Mouse (Mus musculus) mesoderm, embryonic 11.5 days (tissue): ENCODE results near the gene Gm10024.
"Not testable (repeated sequence)": the region's sequence is repeated elsewhere in the genome, so short reads cannot be mapped to it uniquely, and the experiment has no call there.

Experiments used
- DNase-seq: peaks from one replicate; pipeline ENCODE4 v3.0.0-alpha.2; 2012; ENCODE audit warnings: low read depth, low spot score

Gene Gm10024

DNA sequence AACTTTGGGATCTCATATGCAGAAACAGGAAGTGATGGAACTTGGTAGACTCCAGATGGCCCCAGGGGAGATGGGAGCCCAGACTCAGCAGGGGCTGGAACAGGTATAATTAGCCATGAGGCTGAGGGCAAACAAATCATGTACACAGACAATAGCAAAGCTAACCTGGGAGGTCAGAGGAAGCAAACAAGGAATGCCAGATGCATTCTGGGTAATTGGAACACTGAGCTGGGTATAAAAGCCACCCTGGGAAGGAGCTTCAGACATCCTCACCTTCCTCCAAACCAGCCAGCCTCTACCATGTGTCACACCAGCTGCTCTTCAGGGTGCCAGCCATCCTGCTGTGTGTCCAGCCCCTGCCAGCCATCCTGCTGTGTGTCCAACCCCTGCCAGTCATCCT is at the start of gene Gm10024:
Gm10024 (plus strand) TSS at position 301 of the 400 bp plus-strand sequence.
- not testable (repeated sequence) for DNase-seq

DNA sequence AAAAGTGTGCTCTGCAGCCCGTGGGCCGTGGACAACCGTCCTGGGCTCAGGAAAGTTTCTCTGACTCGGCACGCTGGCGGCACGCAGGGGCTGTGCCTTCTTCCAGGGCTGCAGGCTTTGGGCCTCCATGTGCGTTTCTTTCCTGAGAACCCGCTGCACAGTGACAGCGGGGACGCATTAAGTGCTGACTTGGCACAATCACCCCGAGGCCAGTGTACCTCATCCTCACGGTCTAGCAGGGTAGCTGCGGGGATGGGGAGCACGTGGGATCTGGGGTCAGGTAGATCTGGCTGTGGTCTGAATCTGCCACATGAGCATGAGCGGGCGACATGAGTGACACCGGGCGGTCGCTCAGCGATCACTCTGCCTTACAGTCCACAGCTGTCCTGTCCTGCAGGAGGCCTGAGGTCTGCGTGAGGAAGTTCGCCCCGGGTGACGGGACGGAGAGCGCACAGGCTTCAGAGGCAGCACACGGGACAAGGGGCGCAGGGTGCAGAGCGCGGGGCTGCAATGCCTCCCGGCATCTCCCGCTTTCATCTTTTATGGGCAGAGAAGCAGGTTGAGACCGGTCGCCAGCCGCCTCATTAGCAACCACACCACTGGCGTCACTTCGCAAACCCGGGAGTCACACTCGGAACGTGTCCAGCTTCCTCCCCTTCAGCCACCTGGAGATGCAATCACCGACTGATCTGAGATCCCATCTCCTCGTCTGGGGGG is 47.1 kb upstream of the Gm10024 start:
- DNase-seq = no peak

DNA sequence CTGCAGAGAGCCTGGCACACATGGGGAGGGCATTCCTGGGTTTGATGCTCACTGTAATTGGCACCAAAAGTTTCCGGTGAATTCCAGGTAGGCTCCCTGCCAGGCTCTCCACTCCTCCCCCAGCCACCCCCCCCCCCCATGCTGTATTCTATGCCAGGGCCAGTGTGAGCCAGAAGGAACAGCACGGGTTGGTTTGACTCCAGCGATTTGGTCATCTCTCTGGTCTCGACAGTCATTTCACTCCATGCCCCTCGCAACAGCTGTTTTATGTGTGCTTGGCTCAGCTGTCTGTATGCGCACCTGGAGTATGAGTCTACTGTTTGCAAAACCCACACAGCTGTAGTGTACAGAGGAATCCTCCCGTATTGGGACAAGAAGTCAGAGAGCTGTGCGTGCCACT is 44.9 kb upstream of the Gm10024 start:
- no peak for DNase-seq

DNA sequence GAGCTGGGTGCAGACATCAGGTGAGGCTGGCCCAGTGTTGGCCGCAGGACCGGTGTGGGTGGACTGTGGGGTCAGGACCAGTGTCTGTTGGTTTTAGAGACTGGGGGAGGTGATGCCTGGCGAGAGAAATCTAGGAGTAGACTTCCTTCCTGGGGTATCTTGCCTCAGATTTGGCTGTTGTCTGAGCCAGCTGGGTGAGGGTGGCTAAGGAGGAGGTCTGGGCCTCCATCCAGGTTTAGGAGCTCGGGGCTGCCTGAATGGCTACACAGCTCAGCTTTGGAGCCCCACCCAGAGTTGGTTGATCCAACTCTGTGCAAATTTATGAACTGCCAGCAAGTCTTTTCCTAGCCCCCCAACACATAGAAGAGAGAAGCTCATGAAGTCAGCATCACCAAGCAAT is 43.9 kb upstream of the Gm10024 start:
- no peak for DNase-seq

GRCm38 (mm10) chr10:77670710-77671109 is 40.5 kb upstream of the Gm10024 start:
- no peak for DNase-seq

DNA sequence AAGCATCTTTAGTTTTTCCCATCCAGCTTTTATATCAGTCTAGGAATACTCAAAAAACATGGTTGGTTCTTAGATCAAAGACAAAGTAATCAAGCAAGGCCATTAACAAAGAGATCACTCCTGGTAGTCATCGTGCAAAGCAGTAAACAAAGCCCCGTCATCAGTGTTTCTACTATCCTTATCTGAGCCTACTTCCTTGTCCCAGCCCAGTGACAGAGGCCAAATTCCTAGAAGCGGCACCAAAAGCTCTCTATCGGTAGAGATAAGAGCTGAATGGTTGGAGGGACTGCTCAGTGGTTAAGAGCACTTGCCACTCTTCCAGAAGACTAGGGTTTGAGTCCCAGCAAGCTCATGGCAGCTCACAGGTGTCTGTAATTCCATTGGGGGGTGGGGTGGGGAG is 39.7 kb upstream of the Gm10024 start:
- no peak for DNase-seq

DNA sequence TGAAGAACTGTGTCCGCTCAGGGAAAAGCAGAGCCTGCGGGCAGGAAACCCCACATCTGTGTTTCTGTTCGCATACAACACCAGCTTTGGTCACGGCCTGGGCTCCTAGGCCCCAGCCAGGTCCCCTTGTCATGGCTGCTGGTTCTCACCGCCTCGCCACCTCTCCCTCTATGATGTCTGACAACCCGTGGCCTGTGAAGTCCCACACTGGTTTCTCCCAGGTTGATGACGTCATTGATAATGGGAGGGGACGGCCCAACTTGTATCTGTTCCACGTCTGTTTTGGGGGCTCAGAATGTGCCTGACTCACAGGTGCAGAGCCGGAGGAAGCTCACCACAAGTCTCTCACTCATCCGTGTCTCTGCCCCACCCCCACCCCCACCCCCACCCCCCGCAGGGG is 37.5 kb upstream of the Gm10024 start:
- no peak for DNase-seq

DNA sequence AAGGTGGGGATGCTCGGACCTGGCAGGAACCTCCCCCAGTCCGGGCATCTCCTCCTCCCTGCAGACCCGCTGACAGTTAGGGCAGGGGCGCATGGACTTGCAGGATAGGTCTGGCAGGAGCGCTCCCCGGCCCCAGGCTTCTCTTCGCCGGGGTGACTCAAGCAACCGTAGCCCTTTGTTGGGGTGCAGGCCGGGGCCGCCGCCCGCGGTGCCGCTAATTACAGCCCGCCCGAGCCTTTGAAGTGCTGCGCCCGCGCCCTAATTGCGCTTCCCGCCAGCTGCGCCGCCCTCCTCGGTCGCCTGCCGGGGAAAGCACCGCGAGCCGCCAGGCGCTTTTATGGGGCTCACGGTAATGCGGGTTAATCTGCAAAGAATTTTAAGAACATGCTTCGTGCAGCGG is 33.7 kb upstream of the Gm10024 start:
- peak; percentile 29 for DNase-seq

DNA sequence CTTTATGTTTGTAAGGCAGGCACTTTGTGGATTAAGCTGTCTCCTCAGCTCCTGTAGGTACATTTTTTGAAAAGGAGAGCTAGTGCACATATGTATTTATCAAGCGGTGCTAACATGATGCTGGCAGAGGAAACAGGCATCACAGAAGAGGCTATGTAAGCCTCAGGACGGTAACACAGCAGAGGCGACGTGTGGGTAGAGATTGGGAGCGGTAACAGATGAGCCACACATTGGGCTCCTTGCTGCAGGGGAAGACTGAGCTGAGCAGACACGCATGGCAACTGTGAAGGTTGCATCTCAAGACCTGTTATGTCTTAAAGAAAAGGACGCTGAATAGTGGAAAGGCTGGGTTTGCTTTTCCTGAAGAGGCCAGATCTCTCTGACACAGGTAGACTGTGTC is 28.3 kb upstream of the Gm10024 start:
- no peak for DNase-seq

DNA sequence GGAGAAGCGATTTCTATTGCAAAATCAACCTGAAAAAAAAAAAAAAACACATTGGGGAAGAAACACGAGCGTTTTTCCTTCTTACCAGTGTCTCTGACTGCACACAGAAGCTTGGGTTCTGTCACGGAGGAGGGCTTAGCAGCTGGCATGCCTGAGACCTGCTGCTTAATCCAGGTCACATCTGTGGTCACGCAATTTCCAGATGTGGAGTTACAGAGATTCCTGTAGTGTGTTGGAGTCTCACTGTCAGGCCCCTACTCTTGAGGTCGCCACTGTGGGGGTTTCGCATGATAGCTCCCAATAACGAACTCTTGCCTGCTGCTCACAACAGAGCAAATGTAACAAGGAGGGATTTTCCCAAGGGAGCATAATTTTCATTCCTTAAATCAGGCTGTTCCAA is 27.1 kb upstream of the Gm10024 start:
- peak; percentile 68 for DNase-seq

- no peak for DNase-seq
These were observed 25.2 kb upstream of the Gm10024 start, which contains the start of gene Tspear for GRCm38 (mm10) chr10:77685895-77686664. Tspear (plus strand) TSS chr10:77686569.

DNA sequence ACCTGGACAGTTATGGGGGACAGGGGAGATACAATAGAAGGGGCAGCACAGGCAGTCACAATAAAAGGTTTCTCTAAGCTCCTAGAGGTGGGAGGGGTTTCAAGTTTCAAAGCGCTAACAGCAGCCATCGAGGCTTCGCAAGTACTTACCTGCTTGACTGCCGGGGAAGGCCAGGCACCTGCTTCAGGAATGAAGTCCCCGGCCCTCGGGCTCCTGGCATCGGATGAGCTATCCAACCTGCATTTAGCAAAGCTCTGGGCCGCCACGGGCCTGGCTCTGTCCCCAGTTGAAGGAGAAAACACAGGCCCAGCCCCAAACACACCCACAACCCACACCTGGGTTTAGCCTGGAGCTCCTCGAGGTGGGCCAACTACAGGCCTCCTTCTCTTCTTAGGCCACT is 24.2 kb upstream of the Gm10024 start:
- no peak for DNase-seq

DNA sequence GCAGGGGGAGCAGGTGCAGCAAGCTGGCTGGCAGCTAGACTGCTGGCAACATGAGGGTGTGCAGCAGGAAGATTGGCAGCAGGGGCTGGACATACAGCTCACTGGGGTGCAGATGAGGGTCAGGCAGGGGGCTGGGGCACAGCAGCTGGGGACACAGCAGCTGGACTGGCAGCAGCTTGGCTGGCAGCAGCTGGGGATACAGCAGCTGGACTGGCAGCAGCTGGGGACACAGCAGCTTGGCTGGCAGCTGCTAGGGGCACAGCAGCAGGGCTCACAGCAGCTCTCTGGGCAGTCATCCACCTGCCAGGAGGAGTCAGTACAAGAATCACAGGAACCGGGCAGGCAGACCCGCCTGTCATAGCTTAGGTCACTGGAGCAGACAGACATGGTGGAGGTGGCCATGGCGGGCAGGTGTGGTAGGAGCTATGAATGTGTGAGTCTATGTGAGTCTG is 20.9 kb upstream of the Gm10024 start, which contains the start of gene Gm19402:
Gm19402 (minus strand) TSS at position 402 of the 452 bp plus-strand sequence.
- DNase-seq = not testable (repeated sequence)

- no peak for DNase-seq
These were observed 14.1 kb upstream of the Gm10024 start, which contains the start of gene Gm9508 for GRCm38 (mm10) chr10:77697133-77697532. Gm9508 (minus strand) TSS chr10:77697233.

DNA sequence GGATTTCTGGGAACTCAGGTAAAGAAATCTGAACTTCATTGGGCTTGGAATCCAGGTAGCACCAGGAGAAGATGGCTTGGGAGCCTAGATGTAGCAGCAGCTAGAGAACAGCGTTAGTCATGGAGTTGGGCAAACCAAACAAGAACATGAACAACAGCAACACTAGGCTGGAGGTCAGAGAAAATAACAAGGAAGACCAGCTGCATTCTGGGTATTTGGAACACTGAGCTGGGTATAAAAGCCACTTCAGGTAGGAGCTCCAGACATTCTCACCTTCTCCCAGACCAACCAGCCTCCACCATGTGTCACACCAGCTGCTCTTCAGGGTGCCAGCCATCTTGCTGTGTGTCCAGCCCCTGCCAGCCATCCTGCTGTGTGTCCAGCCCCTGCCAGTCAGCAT is 4.9 kb upstream of the Gm10024 start, which contains the start of gene Gm10272:
Gm10272 (plus strand) TSS at position 301 of the 400 bp plus-strand sequence.
- no peak for DNase-seq

- DNase-seq = no peak
These were observed 1.4 kb upstream of the Gm10024 start for GRCm38 (mm10) chr10:77709831-77710230.

- no peak for DNase-seq
These were observed 2.5 kb downstream of the Gm10024 start for GRCm38 (mm10) chr10:77713734-77714133.

DNA sequence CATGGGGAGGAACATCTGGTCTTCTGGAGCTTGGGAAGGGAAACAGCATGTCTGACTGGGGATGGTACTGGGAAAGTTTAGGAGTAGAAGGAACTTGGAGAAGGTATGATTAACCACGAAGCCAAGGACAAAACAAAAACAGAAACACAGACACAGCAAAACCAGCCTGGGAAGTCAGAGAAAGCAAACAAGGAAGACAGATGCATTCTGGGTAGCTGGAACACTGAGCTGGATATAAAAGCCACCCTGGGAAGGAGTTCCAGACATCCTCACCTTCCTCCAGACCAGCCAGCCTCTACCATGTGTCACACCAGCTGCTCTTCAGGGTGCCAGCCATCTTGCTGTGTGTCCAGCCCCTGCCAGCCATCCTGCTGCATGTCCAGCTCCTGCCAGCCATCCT is 4.2 kb downstream of the Gm10024 start, which contains the start of gene Gm10142:
Gm10142 (plus strand) TSS at position 301 of the 400 bp plus-strand sequence.
- DNase-seq = no peak

DNA sequence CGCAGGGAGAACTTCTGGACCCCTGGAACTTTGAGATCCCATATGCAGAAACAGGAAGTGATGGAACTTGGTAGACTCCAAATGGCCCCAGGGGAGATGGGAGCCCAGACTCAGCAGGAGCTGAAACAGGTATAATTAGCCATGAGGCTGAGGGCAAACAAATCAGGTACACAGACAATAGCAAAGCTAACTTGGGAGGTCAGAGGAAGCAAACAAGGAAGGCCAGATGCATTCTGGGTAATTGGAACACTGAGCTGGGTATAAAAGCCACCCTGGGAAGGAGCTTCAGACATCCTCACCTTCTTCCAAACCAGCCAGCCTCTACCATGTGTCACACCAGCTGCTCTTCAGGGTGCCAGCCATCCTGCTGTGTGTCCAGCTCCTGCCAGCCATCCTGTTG is 9.0 kb downstream of the Gm10024 start, which contains the start of gene Krtap12-1:
Krtap12-1 (plus strand) TSS at position 301 of the 400 bp plus-strand sequence.
- not testable (repeated sequence) for DNase-seq

DNA sequence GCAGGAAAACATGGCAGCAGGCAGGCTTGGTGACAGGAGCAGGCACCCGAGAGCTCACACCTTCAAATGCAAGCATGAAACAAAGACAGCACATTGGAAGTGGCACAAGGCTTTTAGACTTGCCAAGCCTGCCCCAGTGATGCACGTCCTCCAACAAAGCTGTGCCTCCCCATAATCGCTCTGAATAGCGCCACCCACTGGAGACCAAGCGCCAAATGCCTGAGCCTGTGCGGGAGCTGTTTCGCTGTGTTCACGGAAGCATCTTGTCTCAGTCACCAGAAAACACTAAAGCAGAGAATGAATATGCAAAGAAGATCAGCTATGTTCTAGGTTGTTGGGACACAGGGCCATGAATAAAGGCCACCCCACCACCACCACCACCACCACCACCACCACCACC is 13.6 kb downstream of the Gm10024 start:
- no peak for DNase-seq

- no peak for DNase-seq
These were observed 14.9 kb downstream of the Gm10024 start, which contains the start of gene Gm10100 for GRCm38 (mm10) chr10:77726186-77726585. Gm10100 (plus strand) TSS chr10:77726486.

GRCm38 (mm10) chr10:77728280-77728679 is 17.0 kb downstream of the Gm10024 start:
- DNase-seq = no peak
